Mouse (Mus musculus) liver, embryonic 14.5 days (tissue): ENCODE data around the gene Agmo. TPM values are rescaled to one million over a fixed set of nuclear protein-coding genes. Genes with fewer than 3 reads are reported as not detected.

Source experiments
- ATAC-seq: fragments of 200-750 bp; cut with Nextera tagmentation; 2 replicates; pipeline ENCODE4 v1.8.0; 2017; ENCODE audit warnings: moderate number of reproducible peaks, mild to moderate bottlenecking, moderate library complexity; ENCODE audit not compliant: insufficient read depth
- DNase-seq, 3 experiments: peaks; one replicate each; pipeline ENCODE4 v3.0.0-alpha.2; 2012 to 2013; ENCODE audit warnings: low read depth in 3 of 3, low spot score in 3 of 3
- H3K27ac ChIP-seq: fragments of 300-500 bp; sonication (generic); 2 replicates; pipeline ENCODE4 v1.5.1; 2014; ENCODE audit warnings: moderate library complexity, mild to moderate bottlenecking, control low read depth, inconsistent platforms
- H3K27me3 ChIP-seq: fragments of 300-500 bp; sonication (generic); 2 replicates; pipeline ENCODE4 v1.6.1; 2014; ENCODE audit warnings: mild to moderate bottlenecking, low read length, moderate library complexity; ENCODE audit not compliant: control insufficient read depth, insufficient read depth
- H3K36me3 ChIP-seq: fragments of 300-500 bp; sonication (generic); replicated peaks from 2 replicates; pipeline ENCODE4 v1.6.1; 2014; ENCODE audit warnings: low read depth; ENCODE audit not compliant: control insufficient read depth, insufficient read depth
- H3K4me1 ChIP-seq, 2 experiments: fragments of 200-500 bp in 1 of 2; fragments of 300-500 bp in 1 of 2; sonication (generic) in 1 of 2; replicated peaks; 2 replicates each; pipeline ENCODE4 v1.6.1; 2012 to 2014; ENCODE audit warnings: antibody characterized with exemption in 1 of 2, inconsistent platforms in 1 of 2, low read length in 1 of 2; ENCODE audit not compliant: control insufficient read depth in 2 of 2, insufficient read depth in 2 of 2
- H3K4me2 ChIP-seq: fragments of 300-500 bp; sonication (generic); 2 replicates; pipeline ENCODE4 v1.6.1; 2014; ENCODE audit warnings: low read depth, mild to moderate bottlenecking, control low read depth, moderate library complexity
- H3K4me3 ChIP-seq, 2 experiments: fragments of 200-500 bp in 1 of 2; fragments of 300-500 bp in 1 of 2; sonication (generic) in 1 of 2; 2 replicates each; pipeline ENCODE4 v1.5.1; 2012 to 2014; ENCODE audit warnings: low read depth in 2 of 2, low read length in 2 of 2, mild to moderate bottlenecking in 2 of 2, control low read depth in 1 of 2, inconsistent platforms in 1 of 2, moderate library complexity in 1 of 2; ENCODE audit not compliant: insufficient read depth in 1 of 2
- H3K9ac ChIP-seq: fragments of 300-500 bp; sonication (generic); replicated peaks from 2 replicates; pipeline ENCODE4 v1.6.1; 2014; ENCODE audit warnings: mild to moderate bottlenecking, control low read depth, moderate library complexity
- H3K9me3 ChIP-seq: fragments of 300-500 bp; sonication (generic); 2 replicates; pipeline ENCODE4 v1.6.1; 2016; ENCODE audit warnings: low read length, mixed read lengths; ENCODE audit not compliant: control insufficient read depth
- CTCF ChIP-seq: IDR thresholded peaks from 2 replicates; pipeline ENCODE4 v1.5.1; 2016; ENCODE audit warnings: antibody characterized with exemption, low read depth, control low read depth
- EP300 ChIP-seq: IDR thresholded peaks from 2 replicates; pipeline ENCODE4 v1.6.1; 2016; ENCODE audit warnings: antibody characterized with exemption, low read depth
- WGBS: fragments of 180-500 bp; shearing (Covaris S2); extraction: QIAGEN DNeasy Blood & Tissue Kit; methylation state at CpG from one replicate; pipeline ENCODE4 v1.1.7; 2014; ENCODE audit not compliant: insufficient replicate concordance; 5-methylcytosine and 5-hydroxymethylcytosine counted together
- polyA plus RNA-seq, 2 experiments: library from polyadenylated mRNA; depleted of rRNA in 1 of 2; stranded (reverse) in 1 of 2; unstranded in 1 of 2; fragments of >200 nt; fragmentation: Nextera tagmentation in 1 of 2; extraction: Ambion mirVana in 1 of 2; gene quantifications; 2 replicates each; pipeline versions ENCODE4 v1.2.1 to v1.2.3; 2012 to 2014

Gene Agmo
- polyA plus RNA-seq, 2 experiments = 4.6 to 13.9 TPM

GRCm38 (mm10) chr12:37272660-37273059 is 31.2 kb downstream of the Agmo start:
- no peak for TF ChIP-seq EP300
- TF ChIP-seq CTCF = no peak
- Histone ChIP-seq H3K4me3 (no peak overlapping the region), H3K4me2 (no peak overlapping the region), H3K27ac (no peak overlapping the region), H3K36me3 (no peaks in the 10 kb centered on the region), H3K9ac (no peak overlapping the region), H3K27me3 (no peaks in the 10 kb centered on the region), H3K9me3 (no peaks in the 10 kb centered on the region), H3K4me1 (no peaks in the 10 kb centered on the region)
- ATAC-seq (no peak), DNase-seq (no peak)
- WGBS = 31% methylated on average over 3 of the region's 3 CpGs

- ATAC-seq (no peak), DNase-seq (no peak)
- no peaks in the 10 kb centered on the region for H3K9me3 ChIP-seq
- no peaks in the 10 kb centered on the region for H3K27me3 ChIP-seq
- no peaks in the 10 kb centered on the region for H3K4me1 ChIP-seq
- no peak for TF ChIP-seq CTCF
- no peak for TF ChIP-seq EP300
- H3K4me2 ChIP-seq = no peak overlapping the region
- no peak overlapping the region for H3K9ac ChIP-seq
- H3K36me3 ChIP-seq = no peaks in the 10 kb centered on the region
- H3K4me3 ChIP-seq = no peak overlapping the region
- H3K27ac ChIP-seq = no peak overlapping the region
- WGBS = 60% methylated on average over 5 of the region's 5 CpGs
Observed at GRCm38 (mm10) chr12:37273964-37274657, 32.7 kb downstream of the Agmo start.

- H3K4me2 ChIP-seq = no peak overlapping the region
- no peak for ATAC-seq
Observed at GRCm38 (mm10) chr12:37274658-37275019, 33.2 kb downstream of the Agmo start.

GRCm38 (mm10) chr12:37306956-37307466 is 65.6 kb downstream of the Agmo start:
- DNase-seq (no peak), ATAC-seq (no peak)
- Histone ChIP-seq H3K4me2 (no peak overlapping the region), H3K36me3 (no peaks in the 10 kb centered on the region), H3K27ac (no peak overlapping the region), H3K9me3 (no peaks in the 10 kb centered on the region), H3K27me3 (no peaks in the 10 kb centered on the region), H3K9ac (no peak overlapping the region), H3K4me3 (no peak overlapping the region), H3K4me1 (no peaks in the 10 kb centered on the region)
- WGBS = 56% methylated on average over 1 of the region's 1 CpGs
- TF ChIP-seq EP300 = no peak
- no peak for TF ChIP-seq CTCF

More at GRCm38 (mm10) chr12:37274658-37275019, 33.2 kb downstream of the Agmo start:
- no peaks in the 10 kb centered on the region for H3K27me3 ChIP-seq
- no peaks in the 10 kb centered on the region for H3K9me3 ChIP-seq
- no peak for DNase-seq
- H3K4me3 ChIP-seq = no peak overlapping the region
- 48% methylated on average over 2 of the region's 2 CpGs for WGBS
- no peaks in the 10 kb centered on the region for H3K4me1 ChIP-seq
- TF ChIP-seq CTCF = no peak
- no peak for TF ChIP-seq EP300
- H3K27ac ChIP-seq = no peak overlapping the region
- H3K36me3 ChIP-seq = no peaks in the 10 kb centered on the region
- no peak overlapping the region for H3K9ac ChIP-seq

GRCm38 (mm10) chr12:37310786-37311185 is 69.3 kb downstream of the Agmo start:
- Histone ChIP-seq H3K4me3 (no peak overlapping the region), H3K9me3 (no peaks in the 10 kb centered on the region), H3K27ac (no peak overlapping the region), H3K9ac (no peak overlapping the region), H3K4me2 (no peak overlapping the region), H3K27me3 (no peaks in the 10 kb centered on the region), H3K36me3 (no peaks in the 10 kb centered on the region), H3K4me1 (no peaks in the 10 kb centered on the region)
- TF ChIP-seq EP300 = no peak
- no peak for TF ChIP-seq CTCF
- ATAC-seq = no peak
- 75% methylated on average over 1 of the region's 1 CpGs for WGBS
- DNase-seq = no peak
